Mouse (Mus musculus) T-helper 2 cell (primary cell): ENCODE data around the gene Fam160a1.

Experiments used
- in situ Hi-C: fragments of 300-600 bp; cut with MboI, MseI; formaldehyde crosslinking; loops from one replicate; pipeline ENCODE4 v1.15.1; 2025; ENCODE audit warnings: high pct_unique_total_duplicates

Gene Fam160a1

DNA sequence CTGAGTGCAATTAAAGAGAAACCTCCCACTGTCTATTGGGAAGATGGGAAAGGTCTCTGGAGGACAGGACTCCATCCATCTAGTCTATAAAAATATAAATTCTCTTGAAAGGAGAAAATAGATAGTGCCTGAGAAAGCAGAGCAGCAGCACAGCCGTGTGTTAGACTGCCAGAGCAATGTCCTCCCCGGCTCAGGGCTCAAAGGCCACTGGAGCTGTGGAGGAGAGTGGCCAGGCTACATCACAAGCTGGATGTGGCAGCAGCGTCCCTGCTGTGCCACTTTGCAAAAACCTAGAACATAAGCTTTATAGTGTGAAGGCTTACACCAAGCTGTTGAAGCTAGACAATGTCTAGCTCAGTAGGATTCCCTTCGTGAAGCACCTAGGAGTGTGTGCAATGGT, 67.7 kb downstream of the Fam160a1 start:
- in situ Hi-C loops: no loop called here

DNA sequence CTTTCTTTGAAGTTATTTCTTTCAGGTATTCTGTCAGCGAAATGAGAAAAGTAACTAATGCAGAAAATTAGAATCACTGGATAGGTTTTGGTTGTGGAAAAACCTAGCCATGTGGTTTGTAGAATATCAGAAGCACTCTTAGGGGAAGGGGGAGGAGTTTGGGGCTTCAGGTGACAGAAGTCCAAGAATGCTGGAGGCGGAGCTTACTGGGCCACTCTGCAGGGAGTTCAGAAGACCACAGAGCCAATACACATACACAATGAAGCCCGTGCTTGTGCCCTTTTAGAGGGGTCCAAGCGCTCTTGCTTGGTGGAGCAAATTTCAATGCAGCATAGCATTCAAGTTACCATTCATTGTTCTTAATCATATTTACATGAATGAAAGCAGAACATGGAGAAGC, 68.2 kb downstream of the Fam160a1 start:
- in situ Hi-C loops: no loop called here

DNA sequence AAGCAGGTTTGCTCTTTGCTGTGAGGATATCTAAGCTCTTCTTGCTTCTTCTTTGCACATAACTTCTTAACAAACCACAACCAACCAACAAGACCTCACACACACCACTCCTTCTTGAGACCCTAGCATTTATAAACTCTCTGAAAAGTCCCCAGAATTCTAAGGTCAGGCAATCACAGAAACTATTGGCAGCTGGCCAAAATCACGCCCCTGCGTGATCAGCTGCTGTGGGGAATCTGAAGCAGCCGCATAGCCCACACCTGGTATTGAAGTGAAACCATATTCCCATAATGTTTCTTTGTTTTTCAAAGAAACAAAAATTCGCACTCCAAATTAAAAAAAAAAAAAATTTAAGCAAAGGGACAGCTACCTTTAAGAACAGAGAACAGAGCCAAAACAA, 71.0 kb downstream of the Fam160a1 start:
- in situ Hi-C loops: no loop called here

DNA sequence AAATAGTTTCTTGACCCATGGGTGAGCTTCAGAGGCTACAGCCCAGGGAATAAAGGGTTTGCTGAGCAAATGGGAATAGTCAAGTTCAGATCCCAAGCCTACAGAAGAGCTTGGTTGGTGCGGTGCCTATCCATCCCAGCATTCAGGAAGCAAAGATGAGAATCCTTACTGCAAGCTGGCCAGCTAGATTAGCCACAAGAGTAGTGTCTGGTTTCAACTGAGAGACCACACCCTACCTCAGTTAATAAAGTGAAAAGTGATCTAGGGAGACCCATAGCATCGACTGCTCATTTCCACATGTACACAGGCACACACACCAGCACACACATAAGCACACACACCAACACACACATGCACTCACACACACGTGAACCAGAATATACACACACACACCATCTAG, 75.3 kb downstream of the Fam160a1 start:
- in situ Hi-C loops: no loop called here

DNA sequence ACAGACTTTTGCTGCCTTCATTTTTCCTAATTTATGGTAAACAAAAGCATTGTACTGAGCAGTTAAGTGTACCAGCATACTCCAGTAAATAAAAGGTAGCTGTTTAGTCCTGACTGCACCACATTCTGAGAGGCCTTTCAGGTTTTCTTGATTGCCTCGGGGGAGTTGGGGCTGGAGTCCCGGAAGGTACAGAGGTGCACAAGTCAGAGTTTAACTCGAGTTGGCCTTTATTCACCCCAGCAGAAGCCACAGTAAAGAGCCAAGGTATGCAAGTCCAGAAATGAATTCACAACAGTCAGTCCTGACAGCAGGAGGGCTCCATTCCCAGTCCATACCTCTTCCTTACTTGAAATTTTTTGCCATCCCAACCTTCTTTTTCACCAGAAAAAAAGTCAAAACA, 78.5 kb downstream of the Fam160a1 start:
- in situ Hi-C loops: no loop called here

DNA sequence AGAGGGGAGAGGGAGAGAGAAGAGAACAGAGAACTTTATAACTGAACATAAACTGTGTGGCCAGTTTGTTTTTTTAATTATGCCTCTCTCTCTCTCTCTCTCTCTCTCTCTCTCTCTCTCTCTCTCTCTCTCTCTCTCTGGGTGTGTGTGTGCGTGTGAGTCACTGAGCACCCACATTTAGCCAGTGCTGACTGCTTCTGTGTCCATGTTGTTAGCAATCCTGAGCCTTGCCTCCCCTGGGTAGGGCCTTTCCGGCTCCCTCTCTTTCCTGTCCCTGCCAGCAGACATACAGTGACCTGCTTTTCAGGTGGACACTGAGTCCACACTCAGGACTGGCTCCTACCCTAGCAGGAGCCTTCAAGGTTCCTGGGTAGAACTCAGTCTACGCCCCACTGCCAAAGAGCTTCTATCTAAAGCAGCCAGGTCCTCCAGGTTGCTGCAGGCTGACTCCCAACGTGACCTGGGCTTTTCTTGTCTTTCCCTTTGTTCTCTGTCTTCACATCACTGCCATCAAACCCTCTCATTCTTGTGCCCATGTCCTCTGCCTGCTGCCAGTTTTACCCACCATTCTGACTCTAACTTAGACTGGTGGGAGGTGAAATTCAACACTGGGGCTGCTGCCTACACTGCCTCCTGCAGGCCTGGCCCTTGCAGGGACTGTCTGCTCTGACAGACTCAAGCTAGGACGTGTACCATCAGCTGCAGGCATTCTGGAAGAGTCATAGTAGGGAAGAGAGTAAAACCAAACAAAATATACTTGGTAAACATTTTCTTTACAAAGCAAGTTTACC, 83.0 kb downstream of the Fam160a1 start:
- in situ Hi-C loops: no loop called here

DNA sequence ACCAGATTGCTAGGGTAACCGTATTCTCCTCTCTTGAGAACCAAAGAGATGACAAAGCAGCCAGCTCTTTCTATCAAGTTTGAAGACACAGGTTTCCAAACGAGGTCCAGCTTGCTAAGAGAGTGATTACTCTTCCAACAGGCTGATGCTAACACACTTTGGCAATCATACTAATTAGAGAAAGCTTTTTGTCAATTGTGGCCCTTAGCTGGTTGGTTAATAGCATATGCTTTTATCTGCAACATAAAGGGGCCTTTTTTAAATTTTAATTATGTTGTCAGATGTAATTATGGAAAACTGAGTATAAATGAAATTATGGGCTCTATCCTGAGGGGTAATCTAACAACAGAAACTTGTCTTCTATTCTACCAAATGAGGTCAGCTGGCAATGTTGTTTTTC, 89.9 kb downstream of the Fam160a1 start:
- in situ Hi-C loops: no loop called here

DNA sequence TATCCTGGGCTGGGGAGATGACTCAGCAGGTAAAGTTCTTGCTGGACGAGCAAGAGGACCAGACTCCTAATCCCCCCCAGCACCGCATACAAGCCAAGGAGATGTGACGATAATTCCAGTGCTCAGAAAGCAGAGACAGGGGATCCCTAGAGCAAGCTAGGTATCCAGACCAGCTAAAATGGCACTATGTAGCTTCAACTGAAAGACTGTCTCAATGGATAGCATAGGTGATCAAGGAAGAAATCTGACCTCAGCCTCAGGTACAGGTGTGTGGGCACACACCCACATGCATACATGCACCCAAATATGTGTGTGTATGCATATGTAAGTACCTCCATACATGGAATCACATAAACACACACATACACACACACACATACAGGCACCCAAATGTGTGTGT, 91.1 kb downstream of the Fam160a1 start:
- in situ Hi-C loops: no loop called here

DNA sequence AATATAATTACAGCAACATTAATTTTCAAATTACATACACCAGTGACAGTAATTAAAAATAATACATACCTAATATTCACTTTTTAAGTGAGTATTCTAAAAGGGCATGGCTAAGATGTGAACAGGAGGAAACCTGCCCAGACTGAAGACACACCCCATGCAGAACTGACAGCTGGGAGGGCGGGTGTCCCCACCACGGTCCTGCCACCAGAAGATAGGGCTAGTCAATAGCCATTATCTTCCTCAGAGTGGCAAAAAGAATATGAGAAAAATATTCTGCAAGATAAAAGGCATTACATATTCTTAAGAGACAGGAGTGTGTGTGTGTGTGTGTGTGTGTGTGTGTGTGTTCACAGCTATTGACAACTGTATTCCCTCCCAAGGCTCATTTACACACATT, 92.0 kb downstream of the Fam160a1 start:
- in situ Hi-C loops: no loop called here

DNA sequence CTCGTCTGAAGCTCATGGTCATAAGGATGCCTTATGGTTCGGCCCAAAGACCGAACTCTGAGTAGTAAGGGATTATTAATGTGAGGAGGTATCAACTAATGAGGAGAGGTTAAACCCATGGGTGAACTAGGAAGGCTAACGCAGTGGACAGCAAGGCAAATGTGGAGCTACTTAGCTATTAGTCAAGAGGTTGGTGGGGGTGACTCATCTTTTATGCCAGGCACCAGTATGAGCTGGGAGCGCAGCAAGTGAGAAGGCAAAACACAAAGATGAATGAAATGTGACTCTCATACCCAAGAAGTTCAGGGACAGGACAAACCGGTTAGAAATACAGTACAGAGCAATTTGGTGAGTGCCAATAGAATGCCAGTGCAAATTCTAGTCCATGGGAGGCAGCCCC, 94.5 kb downstream of the Fam160a1 start:
- in situ Hi-C loops: no loop called here

DNA sequence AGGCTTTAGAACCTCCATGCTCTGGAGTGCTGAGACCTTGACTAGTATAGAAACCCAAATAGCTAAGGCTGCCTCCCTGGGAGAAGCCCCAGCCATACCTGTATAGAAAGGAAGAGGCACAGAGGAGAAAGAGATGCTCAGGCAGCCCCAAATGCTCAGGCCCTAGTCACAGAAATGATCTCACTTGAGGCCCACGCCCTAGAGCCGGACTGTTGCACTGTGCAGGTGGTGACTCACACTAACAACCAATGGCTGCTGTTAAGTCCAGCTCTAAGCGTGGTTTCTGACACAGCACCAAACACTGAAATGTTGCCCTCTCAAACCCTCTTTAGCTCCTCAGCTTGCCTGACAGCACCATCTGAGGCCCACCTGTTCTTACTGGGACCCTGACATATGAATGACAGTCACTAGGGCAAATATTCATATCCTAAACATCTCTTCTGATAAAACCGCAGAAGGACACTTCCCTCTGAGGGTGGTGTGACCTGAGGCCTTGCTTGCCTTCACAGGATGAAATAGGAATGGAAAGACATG, 101.3 kb downstream of the Fam160a1 start:
- in situ Hi-C loops: loop anchor here (5.0 kb wide), 1 partner anchor 206 kb away; no protein-coding TSS in a partner anchor

DNA sequence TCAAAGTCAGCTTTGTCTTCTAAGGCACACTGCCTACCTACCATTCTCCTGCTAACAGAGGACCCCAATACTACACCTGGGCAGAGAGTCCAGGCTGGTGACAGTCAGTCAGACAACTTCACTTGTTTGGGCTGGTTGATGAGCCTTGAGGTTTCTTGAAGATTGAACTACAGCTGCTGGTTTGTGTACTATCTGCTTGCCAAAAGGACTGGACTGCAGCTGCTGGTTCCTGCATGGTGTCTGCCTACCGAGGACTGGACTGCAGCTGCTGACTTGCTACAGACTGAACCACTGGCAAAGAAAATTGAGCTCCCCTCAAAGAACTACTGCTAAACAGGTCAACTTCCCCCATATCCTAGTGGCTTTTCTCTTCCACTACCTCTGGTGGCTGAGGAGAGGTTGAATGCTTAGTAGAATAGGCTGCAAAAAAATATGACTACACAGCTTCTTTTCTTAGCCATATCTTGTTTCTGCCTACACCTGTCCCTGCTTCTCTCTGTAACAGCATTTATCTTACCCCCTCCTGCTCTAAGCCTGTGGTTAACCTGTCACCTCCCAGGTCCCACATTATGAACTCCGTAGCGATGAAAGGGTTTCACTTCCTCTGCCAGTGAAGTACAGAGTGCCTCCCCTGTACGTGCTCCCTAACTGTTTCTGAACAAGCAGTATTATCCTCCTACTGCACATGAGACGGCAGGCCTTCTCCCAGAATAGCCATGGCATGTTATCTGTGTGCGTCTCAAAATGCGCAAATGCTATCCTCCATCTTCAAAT, 103.0 kb downstream of the Fam160a1 start:
- in situ Hi-C loops: no loop called here

DNA sequence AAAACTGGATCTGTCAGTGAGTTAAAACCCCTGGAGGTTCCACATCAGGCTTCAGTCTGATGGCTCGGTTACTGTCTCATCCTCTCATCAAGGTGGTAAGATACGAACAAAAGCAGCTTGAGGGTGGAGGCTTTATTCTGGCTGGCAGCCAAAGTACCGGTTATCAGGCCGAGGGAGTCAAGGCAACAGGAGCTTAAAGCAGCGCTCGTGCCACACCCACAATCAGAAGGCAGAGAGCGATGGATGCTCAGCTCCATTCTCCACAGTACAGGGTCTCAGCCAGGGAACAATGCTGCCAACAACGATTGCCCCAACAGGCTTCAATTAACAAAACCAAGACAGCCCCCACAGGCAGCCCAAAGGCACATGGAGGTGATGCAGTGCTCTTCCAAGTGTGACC, 106.4 kb downstream of the Fam160a1 start:
- in situ Hi-C loops: no loop called here

DNA sequence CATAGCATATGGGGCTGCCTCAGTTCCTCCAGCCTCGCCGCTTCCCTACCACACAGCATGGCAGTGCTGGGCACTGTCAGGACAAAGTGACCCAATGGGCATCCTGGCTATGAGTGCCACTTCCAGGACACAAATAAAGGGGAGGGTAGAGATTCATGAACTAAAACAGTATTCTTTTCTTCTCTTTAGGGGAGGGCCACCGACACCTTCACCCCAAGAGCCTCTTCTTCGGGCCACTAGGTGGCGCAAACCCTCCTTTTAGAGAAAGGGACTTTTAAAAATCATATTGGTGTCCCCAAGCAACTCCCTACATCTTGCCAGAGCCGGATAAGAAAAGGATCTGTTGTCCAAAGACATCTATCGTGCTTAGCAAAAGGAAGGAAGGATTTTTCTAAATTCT, 109.7 kb downstream of the Fam160a1 start:
- in situ Hi-C loops: loop anchor here (5.0 kb wide), 1 partner anchor 420 kb away; no protein-coding TSS in a partner anchor

DNA sequence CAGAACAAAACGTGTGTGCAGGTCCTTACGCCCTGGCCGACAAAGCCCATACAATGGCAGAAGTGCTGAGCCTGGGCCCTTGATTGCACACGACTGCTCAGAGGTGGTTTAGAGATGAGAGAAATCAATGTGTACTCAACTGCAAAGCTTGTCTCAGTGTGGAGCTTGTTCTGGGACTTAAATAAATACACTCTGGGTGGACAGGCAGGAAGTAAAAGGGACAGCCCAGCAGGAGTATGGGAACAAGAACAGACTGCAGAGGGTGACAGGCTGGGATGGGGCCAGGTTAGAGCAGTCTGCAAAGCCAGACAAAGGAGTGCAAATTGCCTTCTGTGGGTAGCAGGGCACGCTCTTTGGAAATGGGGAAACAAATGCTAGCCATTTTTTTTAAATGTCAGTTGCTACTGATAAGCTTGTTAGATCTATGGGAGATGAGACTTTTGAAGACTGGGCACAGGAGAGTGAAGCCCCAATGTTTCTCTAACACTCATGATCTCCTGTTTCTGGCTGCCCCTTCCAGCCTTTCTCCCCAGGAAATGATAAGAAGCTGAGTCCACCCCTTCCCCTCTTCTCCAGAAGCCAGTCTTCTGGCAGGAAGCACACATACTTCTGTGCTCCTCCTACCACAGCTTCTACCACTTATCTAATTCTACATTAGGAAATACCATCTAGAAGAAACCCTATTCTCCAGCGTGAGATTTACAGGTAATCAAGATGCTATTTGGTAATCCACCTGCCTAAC, 113.8 kb downstream of the Fam160a1 start:
- in situ Hi-C loops: no loop called here

DNA sequence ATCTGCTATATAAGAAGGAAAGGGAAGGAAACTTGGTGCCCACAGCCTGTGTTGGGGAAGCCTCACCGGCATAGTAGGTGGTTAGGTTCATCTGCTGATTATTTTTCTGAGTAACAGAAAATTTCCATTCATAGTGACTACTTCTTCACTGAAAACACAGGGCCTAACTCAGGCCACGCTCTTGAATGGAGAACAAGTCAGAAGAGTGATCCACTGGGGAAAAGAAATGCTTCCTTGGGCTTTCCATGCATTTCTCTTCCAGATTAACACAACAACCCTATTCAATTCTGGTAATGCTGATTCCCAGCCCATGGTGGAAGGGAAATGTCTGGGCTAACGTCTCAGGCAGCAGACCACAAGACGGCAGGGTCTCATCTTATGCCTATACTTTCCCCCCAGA, 118.6 kb downstream of the Fam160a1 start:
- in situ Hi-C loops: loop anchor here (10.0 kb wide), 1 partner anchor 1706 kb away; no protein-coding TSS in a partner anchor

DNA sequence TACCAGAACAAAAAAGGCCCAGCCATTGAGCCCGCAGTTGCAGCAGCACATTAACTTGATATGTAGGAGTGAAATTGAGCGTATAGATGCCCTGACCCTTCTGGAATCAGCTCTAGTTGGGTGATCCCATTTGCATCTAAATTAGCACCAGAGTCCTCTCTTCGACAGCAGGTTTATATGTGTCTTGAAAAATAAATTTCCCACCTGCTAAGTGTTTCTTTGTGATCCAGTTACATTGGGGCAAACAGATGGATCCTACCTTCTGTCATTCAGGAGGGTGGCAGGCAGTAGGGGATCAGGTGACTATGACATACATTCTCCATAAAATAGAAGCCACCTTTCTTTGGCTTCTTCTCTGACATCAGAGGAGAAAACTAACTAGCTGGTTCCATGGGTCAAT, 122.0 kb downstream of the Fam160a1 start:
- in situ Hi-C loops: loop anchor here (10.0 kb wide), 1 partner anchor 1710 kb away; no protein-coding TSS in a partner anchor

DNA sequence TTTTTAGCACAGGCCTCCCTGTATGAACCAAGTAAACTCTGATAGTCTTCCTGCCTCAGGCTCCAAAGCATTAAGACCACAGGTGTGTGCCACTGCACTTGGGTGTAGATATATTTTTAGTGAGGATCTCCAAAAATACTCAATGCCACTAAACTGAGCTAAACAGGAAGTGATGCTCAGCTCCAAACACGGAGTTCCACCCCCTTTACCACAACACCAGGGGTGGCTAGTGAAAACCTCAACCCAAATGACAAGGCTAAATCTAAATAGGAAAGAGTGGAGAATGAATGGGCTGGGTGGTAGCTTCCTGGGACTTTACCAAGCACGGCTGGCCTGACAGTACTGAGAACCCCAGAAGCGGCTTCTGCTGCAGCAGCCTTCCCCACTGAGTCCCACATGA, 124.1 kb downstream of the Fam160a1 start:
- in situ Hi-C loops: loop anchor here (10.0 kb wide), 1 partner anchor 1712 kb away; no protein-coding TSS in a partner anchor

DNA sequence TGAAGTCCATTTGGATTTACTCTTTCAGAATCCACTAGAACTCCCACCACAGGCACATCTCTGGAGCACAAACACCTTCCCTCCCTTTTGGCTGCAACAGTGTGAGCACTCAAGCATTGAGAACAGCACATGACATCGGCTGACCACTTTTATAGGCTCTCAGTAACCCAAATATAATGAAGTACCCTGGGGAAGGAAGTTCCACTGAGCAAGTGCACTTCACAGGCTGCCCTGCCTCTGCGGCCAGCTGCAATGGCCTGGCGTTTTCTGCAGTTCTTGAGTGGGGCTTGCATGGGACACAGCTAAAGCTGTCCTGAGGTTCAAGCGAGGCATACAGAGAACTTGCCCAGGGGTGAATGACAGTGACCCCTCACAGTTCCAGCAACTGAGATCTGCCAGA, 126.0 kb downstream of the Fam160a1 start:
- in situ Hi-C loops: loop anchor here (10.0 kb wide), 1 partner anchor 1714 kb away; no protein-coding TSS in a partner anchor

DNA sequence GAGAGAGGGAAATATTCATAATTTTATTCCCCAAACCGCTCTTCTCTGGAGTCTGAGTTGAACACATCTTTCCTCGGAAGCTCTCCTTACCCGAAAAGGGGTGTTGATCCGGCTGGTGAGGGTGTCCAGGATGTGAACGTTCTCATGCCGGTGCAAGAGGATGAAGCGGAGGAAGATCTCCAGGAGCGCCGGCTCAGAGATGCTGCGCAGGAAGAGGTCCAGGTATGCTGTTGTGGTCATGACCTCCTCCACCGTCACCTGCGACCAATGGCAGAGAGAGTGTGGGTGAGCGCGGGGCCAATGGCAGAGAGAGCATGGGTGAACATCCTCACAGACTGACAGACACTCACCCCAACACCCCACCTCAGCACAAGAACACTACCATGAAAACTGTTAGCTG, 128.8 kb downstream of the Fam160a1 start:
- in situ Hi-C loops: no loop called here

DNA sequence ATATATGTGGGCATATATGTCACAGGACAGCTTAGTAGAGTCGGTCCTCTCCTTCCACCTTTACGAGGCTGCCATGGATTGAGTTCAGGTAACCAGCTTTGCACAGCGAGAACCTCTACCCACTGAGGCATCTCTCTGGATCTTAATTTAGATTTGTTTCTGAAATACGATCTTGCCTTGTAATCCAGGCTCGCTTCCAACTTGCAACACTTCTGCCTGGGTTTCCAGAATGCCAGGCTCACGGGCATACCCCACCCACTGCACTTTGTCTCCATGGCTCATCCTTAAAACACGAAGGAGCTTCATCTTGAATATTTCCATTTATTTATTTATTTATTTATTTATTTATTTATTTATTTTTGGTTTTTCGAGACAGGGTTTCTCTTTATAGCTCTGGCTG, 131.8 kb downstream of the Fam160a1 start:
- in situ Hi-C loops: no loop called here

DNA sequence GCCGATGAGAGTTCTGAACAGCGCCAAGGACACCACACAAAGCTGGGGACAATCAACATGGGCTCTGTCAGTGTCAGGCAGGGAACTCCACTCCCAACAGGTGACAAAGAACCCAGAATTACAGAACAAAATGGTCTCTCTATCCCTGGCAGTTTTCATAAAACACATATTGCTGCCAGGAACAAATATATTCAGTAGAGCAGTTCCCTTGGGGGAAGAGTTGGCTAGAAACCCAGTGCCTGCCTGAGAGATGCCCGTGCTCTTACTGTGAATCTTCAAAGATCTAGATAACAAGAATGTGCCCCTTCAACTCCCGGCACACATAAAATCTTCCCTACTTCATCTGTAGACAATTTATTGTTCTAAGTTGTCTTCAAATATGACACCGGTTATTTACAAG, 133.5 kb downstream of the Fam160a1 start:
- in situ Hi-C loops: no loop called here
